Mouse (Mus musculus): ENCODE measurements around the gene Kif3b. TPM values are rescaled to one million over a fixed set of nuclear protein-coding genes. Genes with fewer than 3 reads are reported as not detected.
"Not testable (repeated sequence)": the region's sequence is repeated elsewhere in the genome, so short reads cannot be mapped to it uniquely, and the experiment has no call there.

Kif3b gene
- 7.0 TPM in 2 replicates for polyA plus RNA-seq (2016; fragmentation: Nextera tagmentation; extraction: Ambion mirVana)

- 0 out of 2 replicates have a peak, but pooled peaks cover 7% of the 10 kb centered on the region for H3K36me3 ChIP-seq
- peak within 1 kb of the TSS; percentile 92 for H3K9ac ChIP-seq (replicated peaks)
- no peaks in the 10 kb centered on the region for H3K27me3 ChIP-seq
- no peak within 1 kb of the TSS for H3K27ac ChIP-seq
- whole genome bisulfite sequencing, result under 1% methylated on average over 63 of the region's 63 CpGs
- peak within 1 kb of the TSS; percentile 96 for H3K4me3 ChIP-seq (replicated peaks)
- no peaks in the 10 kb centered on the region for H3K9me3 ChIP-seq
- peak; percentile 82 for ATAC-seq (ENCODE audit: insufficient number of reproducible peaks, insufficient read depth, low FRiP score, low TSS enrichment, low read depth)
- H3K4me2 ChIP-seq, result peak within 1 kb of the TSS; percentile 91
- peaks cover 19% of the 10 kb centered on the region for H3K4me1 ChIP-seq (replicated peaks)
These were observed at the start of gene Kif3b for GRCm38 (mm10) chr2:153290938-153291928. Gene Kif3b (plus strand): TSS chr2:153291413.

DNA sequence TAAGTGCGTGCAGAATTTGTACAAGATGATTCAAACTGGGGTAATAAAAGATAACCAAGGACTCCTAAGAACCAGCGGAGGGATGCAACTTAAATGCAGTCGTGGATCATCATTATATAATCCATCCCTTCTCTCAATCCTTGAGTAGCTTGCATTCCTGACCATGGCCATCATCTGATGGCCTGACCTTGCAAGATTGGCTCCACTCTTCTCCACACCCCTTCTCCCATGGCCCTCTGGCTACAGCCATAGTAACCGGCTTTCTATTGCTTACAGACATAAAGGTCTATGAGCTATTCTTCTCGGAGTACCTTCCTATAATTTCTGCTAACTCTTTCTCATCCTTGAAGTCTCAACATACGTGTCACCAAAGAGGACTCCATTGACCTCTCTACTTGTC lies 49.1 kb upstream of the Kif3b start:
- H3K36me3 ChIP-seq, result peaks cover 45% of the 10 kb centered on the region
- H3K27ac ChIP-seq, result no peak overlapping the region; the same call in 1 of the 2 replicates
- H3K4me2 ChIP-seq, result peak overlapping the region; percentile 94
- H3K9ac ChIP-seq (replicated peaks), result peak overlapping the region; percentile 98
- no peaks in the 10 kb centered on the region for H3K27me3 ChIP-seq
- no peaks in the 10 kb centered on the region for H3K9me3 ChIP-seq
- H3K4me3 ChIP-seq (replicated peaks), result peak overlapping the region; percentile 98
- H3K4me1 ChIP-seq (replicated peaks), result peaks cover 31% of the 10 kb centered on the region
- no peak for ATAC-seq (ENCODE audit: insufficient number of reproducible peaks, insufficient read depth, low FRiP score, low TSS enrichment, low read depth)
- WGBS, result 66% methylated on average over 6 of the region's 6 CpGs

DNA sequence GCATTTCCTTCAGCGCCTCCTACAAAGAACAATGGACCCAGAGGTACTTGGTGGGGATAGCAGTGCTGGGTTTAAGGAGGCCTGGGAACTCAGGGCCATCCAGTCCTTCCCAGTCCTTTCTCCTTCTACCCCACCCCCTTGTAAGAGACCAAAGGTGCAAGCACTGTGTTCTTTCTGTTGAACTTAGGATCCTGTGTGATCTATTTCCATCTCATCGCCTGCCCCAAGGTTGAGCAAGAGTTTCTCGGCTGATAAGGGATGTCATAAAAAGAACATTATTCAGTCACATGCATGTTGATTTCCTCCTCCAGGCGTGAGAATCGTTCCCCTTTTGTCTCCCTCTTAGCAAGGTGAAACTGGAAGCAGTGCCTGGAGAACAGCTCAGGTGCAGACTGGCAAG lies 41.5 kb upstream of the Kif3b start:
- no peaks in the 10 kb centered on the region for H3K9me3 ChIP-seq
- no peak overlapping the region for H3K27ac ChIP-seq
- H3K9ac ChIP-seq (replicated peaks), result no peak overlapping the region
- ATAC-seq (ENCODE audit: insufficient number of reproducible peaks, insufficient read depth, low FRiP score, low TSS enrichment, low read depth), result no peak
- H3K27me3 ChIP-seq, result no peaks in the 10 kb centered on the region
- no peak overlapping the region for H3K4me2 ChIP-seq
- H3K4me1 ChIP-seq (replicated peaks), result no peaks in the 10 kb centered on the region
- H3K4me3 ChIP-seq (replicated peaks), result no peak overlapping the region
- H3K36me3 ChIP-seq, result peaks cover 83% of the 10 kb centered on the region
- WGBS, result 91% methylated on average over 5 of the region's 5 CpGs

DNA sequence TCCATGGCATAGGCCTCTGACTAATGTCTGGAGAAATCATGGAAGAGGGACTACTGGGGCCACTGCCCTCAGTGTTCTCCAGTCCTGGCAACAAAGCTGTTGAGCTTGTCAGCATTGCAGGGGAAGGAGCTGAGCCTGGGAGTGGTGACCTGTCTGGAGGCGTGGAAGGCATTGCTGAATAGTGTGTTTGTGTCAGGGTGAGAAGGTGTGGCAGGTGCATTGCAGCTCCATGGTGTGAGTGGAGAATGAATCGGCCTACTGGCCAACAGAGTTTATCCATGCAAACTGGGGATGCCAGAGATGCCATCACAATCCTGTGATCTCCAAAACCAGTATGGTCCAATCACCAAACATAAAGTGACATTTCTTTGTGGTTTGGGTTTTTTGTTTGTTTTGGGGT lies 34.6 kb upstream of the Kif3b start:
- no peak overlapping the region for H3K4me2 ChIP-seq
- H3K27me3 ChIP-seq, result no peaks in the 10 kb centered on the region
- H3K27ac ChIP-seq, result no peak overlapping the region
- WGBS, result 85% methylated on average over 2 of the region's 2 CpGs
- H3K9me3 ChIP-seq, result no peaks in the 10 kb centered on the region
- peaks cover 6% of the 10 kb centered on the region; the same call in 1 of the 2 replicates for H3K4me1 ChIP-seq (replicated peaks)
- no peak overlapping the region for H3K4me3 ChIP-seq (replicated peaks)
- H3K9ac ChIP-seq (replicated peaks), result no peak overlapping the region
- no peak for ATAC-seq (ENCODE audit: insufficient number of reproducible peaks, insufficient read depth, low FRiP score, low TSS enrichment, low read depth)
- peaks cover 60% of the 10 kb centered on the region for H3K36me3 ChIP-seq

GRCm38 (mm10) chr2:153259030-153259863 lies 32.0 kb upstream of the Kif3b start:
- H3K27ac ChIP-seq, result no peak overlapping the region
- ATAC-seq (ENCODE audit: insufficient number of reproducible peaks, insufficient read depth, low FRiP score, low TSS enrichment, low read depth), result no peak
- no peak overlapping the region for H3K4me3 ChIP-seq (replicated peaks)
- no peaks in the 10 kb centered on the region for H3K9me3 ChIP-seq
- H3K4me1 ChIP-seq (replicated peaks), result peaks cover 6% of the 10 kb centered on the region; the same call in 1 of the 2 replicates
- 0 out of 2 replicates have a peak overlapping the region, but pooled peaks have one; percentile 14 for H3K9ac ChIP-seq (replicated peaks)
- no peak overlapping the region for H3K4me2 ChIP-seq
- WGBS, result 79% methylated on average over 12 of the region's 12 CpGs
- no peaks in the 10 kb centered on the region for H3K27me3 ChIP-seq
- peaks cover 62% of the 10 kb centered on the region for H3K36me3 ChIP-seq

- no peak overlapping the region for H3K9ac ChIP-seq (replicated peaks)
- H3K27me3 ChIP-seq, result no peaks in the 10 kb centered on the region
- peaks cover 6% of the 10 kb centered on the region; the same call in 1 of the 2 replicates for H3K4me1 ChIP-seq (replicated peaks)
- H3K36me3 ChIP-seq, result peaks cover 62% of the 10 kb centered on the region
- H3K4me2 ChIP-seq, result no peak overlapping the region
- no peak overlapping the region for H3K4me3 ChIP-seq (replicated peaks)
- WGBS, result 70% methylated on average over 3 of the region's 3 CpGs
- H3K9me3 ChIP-seq, result no peaks in the 10 kb centered on the region
- H3K27ac ChIP-seq, result no peak overlapping the region
- no peak for ATAC-seq (ENCODE audit: insufficient number of reproducible peaks, insufficient read depth, low FRiP score, low TSS enrichment, low read depth)
These were observed 31.1 kb upstream of the Kif3b start for GRCm38 (mm10) chr2:153259864-153260674.

- Histone ChIP-seq H3K27ac (no peak overlapping the region), H3K27me3 (no peaks in the 10 kb centered on the region), H3K4me2 (no peak overlapping the region), H3K4me1 (replicated peaks) (peaks cover 6% of the 10 kb centered on the region; the same call in 1 of the 2 replicates), H3K36me3 (peaks cover 79% of the 10 kb centered on the region), H3K4me3 (replicated peaks) (no peak overlapping the region), H3K9me3 (no peaks in the 10 kb centered on the region), H3K9ac (replicated peaks) (no peak overlapping the region)
- WGBS, result 79% methylated on average over 7 of the region's 7 CpGs
- ATAC-seq (ENCODE audit: insufficient number of reproducible peaks, insufficient read depth, low FRiP score, low TSS enrichment, low read depth), result no peak
These were observed 28.2 kb upstream of the Kif3b start for GRCm38 (mm10) chr2:153263053-153263452.

- H3K9me3 ChIP-seq, result no peaks in the 10 kb centered on the region
These were observed 23.9 kb upstream of the Kif3b start for GRCm38 (mm10) chr2:153267331-153267730.

GRCm38 (mm10) chr2:153270231-153270915 lies 20.8 kb upstream of the Kif3b start:
- not testable (repeated sequence) for H3K27me3 ChIP-seq; ATAC-seq (ENCODE audit: insufficient number of reproducible peaks, insufficient read depth, low FRiP score, low TSS enrichment, low read depth)

More at GRCm38 (mm10) chr2:153267331-153267730, 23.9 kb upstream of the Kif3b start:
- no peak for ATAC-seq (ENCODE audit: insufficient number of reproducible peaks, insufficient read depth, low FRiP score, low TSS enrichment, low read depth)
- Histone ChIP-seq H3K36me3 (peaks cover 54% of the 10 kb centered on the region), H3K4me1 (replicated peaks) (peaks cover 7% of the 10 kb centered on the region), H3K27me3 (no peaks in the 10 kb centered on the region), H3K9ac (replicated peaks) (no peak overlapping the region), H3K27ac (no peak overlapping the region), H3K4me3 (replicated peaks) (no peak overlapping the region), H3K4me2 (no peak overlapping the region)
- 92% methylated on average over 2 of the region's 2 CpGs for WGBS

More at GRCm38 (mm10) chr2:153270231-153270915, 20.8 kb upstream of the Kif3b start:
- WGBS, result 79% methylated on average over 8 of the region's 8 CpGs
- not testable (repeated sequence) for H3K9me3 ChIP-seq; H3K4me3 ChIP-seq (replicated peaks); H3K4me2 ChIP-seq; H3K9ac ChIP-seq (replicated peaks); H3K4me1 ChIP-seq (replicated peaks)
- peak overlapping the region; percentile 75; the same call in 1 of the 2 replicates for H3K27ac ChIP-seq
- peaks cover 25% of the 10 kb centered on the region for H3K36me3 ChIP-seq

Data from limb, embryonic 12.5 days (tissue).